Mouse (Mus musculus) kidney, adult 2 months (tissue): ENCODE measurements around the gene Foxp1. TPM values are rescaled to one million over a fixed set of nuclear protein-coding genes. Genes with fewer than 3 reads are reported as not detected.
A peak's percentile ranks its signal among the peaks of the same experiment; 100 is the strongest.

Experiments used
- DNase-seq: peaks from one replicate; pipeline ENCODE4 v3.0.0; 2021
- H3K27ac ChIP-seq: fragments of 200-500 bp; 2 replicates; pipeline ENCODE4 v1.5.1; 2012; ENCODE audit warnings: low read depth, low read length, control low read depth, inconsistent platforms; ENCODE audit not compliant: insufficient read depth
- H3K27me3 ChIP-seq: fragments of 200-500 bp; replicated peaks from 2 replicates; pipeline ENCODE4 v1.6.1; 2012; ENCODE audit warnings: mild to moderate bottlenecking, moderate library complexity, low read length, inconsistent platforms; ENCODE audit not compliant: control insufficient read depth, insufficient read depth
- H3K36me3 ChIP-seq: fragments of 200-500 bp; 2 replicates; pipeline ENCODE4 v1.6.1; 2012; ENCODE audit warnings: mild to moderate bottlenecking, moderate library complexity, low read length, inconsistent platforms; ENCODE audit not compliant: control insufficient read depth, insufficient read depth
- H3K4me1 ChIP-seq: fragments of 200-500 bp; 2 replicates; pipeline ENCODE4 v1.6.1; 2011; ENCODE audit warnings: low read length; ENCODE audit not compliant: control insufficient read depth, insufficient read depth
- H3K4me3 ChIP-seq: fragments of 200-500 bp; 2 replicates; pipeline ENCODE4 v1.5.1; 2011; ENCODE audit warnings: mild to moderate bottlenecking, low read depth, low read length, control low read depth; ENCODE audit not compliant: insufficient read depth
- CTCF ChIP-seq: fragments of 200-500 bp; conservative IDR thresholded peaks from 2 replicates; pipeline ENCODE4 v1.5.1; 2011; ENCODE audit warnings: low read depth, mild to moderate bottlenecking, control low read depth, low read length, moderate library complexity, mixed read lengths; ENCODE audit not compliant: insufficient read depth, insufficient read length
- POLR2A ChIP-seq: fragments of 200-500 bp; IDR thresholded peaks from one replicate; pipeline ENCODE4 v1.6.1; 2011; ENCODE audit warnings: low read depth, low read length, control low read depth
- WGBS: fragments of 180-500 bp; shearing (Covaris S2); methylation state at CpG from one replicate; pipeline ENCODE4 v1.1.7; 2018; 5-methylcytosine and 5-hydroxymethylcytosine counted together
- polyA plus RNA-seq: library from polyadenylated mRNA; depleted of rRNA; stranded (reverse); fragments of >200 nt; gene quantifications from 2 replicates; pipeline ENCODE4 v1.2.3, GENCODE M21; 2012

Gene Foxp1
- polyA plus RNA-seq, 1 experiment, result 32.8 TPM

- Histone ChIP-seq H3K4me3 (no peak overlapping the region), H3K27me3 (no peaks in the 10 kb centered on the region), H3K27ac (no peak overlapping the region), H3K4me1 (peaks cover 5% of the 10 kb centered on the region; the same call in 1 of the 2 replicates), H3K36me3 (no peaks in the 10 kb centered on the region)
- WGBS, result 67% methylated on average over 13 of the region's 13 CpGs
- TF ChIP-seq POLR2A (no peak), CTCF (no peak)
- DNase-seq, result no peak
Observed at GRCm38 (mm10) chr6:99264192-99265093, 258.1 kb downstream of the Foxp1 start.

DNA sequence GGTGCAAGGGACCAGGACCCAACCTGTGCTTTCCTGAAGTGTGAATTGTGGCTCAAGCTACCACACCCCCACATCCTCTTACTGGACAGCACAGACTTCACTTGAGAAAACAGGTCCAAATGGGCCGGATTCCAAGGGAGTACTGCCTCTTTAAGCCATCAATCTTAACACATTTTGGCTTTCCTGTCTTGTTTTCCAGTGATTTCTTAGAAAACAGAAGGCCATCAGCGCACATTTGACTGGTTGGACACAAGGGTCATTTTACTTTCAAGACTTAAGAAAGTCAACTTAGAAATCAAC is 258.7 kb downstream of the Foxp1 start:
- Histone ChIP-seq H3K4me3 (no peak overlapping the region), H3K4me1 (peaks cover 5% of the 10 kb centered on the region; the same call in 1 of the 2 replicates), H3K36me3 (no peaks in the 10 kb centered on the region), H3K27me3 (no peaks in the 10 kb centered on the region), H3K27ac (no peak overlapping the region)
- DNase-seq, result peak; percentile 42
- 46% methylated on average over 2 of the region's 2 CpGs for WGBS
- TF ChIP-seq POLR2A (no peak), CTCF (no peak)

DNA sequence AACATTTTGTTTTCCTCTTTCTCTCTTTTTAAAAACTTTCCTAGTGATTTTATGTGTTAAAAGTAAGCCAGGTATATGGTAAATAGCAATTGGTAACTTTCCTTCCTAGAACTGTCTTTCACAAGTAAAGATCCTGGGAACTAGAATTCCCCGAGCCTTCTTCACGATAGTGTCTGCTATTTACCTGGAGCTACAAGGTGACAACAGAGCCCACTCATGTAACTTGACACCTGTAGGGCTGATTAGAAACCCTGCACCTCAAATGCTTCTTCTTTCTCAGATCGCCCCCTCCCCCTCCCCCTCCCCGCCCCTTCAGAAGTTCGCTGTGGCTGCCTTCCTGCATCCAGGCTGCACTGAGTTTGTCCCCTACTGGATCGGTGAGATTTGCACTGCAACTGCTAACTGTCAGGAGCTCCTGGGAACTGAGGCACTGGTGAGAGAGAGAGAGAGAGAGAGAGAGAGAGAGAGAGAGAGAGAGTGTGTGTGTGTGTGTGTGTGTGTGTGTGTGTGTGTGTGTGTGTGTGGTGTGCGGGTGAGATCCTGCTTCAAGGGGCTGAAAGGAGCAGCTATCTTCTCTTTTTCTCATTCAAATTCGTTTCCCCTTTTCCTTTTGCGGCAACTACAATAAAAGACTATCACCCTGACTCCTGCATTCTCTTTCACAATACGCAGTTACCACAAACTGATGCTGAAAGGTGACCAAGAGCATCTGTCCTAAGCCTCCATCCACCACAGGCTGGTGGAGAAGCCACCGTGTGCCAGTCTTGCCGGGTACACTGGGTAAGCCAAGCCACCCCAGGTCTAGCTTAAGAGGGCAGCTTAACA is 259.2 kb downstream of the Foxp1 start:
- no peak for DNase-seq
- WGBS, result 68% methylated on average over 12 of the region's 12 CpGs
- Histone ChIP-seq H3K36me3 (no peaks in the 10 kb centered on the region), H3K27ac (no peak overlapping the region), H3K27me3 (no peaks in the 10 kb centered on the region), H3K4me1 (peaks cover 5% of the 10 kb centered on the region; the same call in 1 of the 2 replicates), H3K4me3 (no peak overlapping the region)
- no peak for TF ChIP-seq CTCF
- no peak for TF ChIP-seq POLR2A

DNA sequence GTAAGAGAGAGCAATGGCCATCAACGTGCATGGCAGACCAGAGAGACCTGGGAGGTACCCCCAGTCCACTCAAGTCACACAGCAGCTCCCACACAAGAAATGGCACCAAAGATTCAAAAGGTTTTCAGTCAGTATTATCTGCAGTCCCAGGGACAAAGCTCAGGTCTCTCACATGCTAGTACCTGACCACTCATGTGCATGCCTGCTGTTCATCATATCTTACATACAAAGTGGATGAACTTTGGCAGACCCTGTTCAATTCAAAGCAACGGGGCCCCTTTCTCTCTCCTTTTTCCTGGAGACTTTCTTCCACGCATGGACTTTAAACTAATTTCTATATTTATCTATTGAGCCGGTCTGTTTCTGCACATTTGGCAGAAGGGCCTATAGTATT is 260.8 kb downstream of the Foxp1 start:
- WGBS, result 67% methylated on average over 4 of the region's 4 CpGs
- Histone ChIP-seq H3K27ac (no peak overlapping the region), H3K36me3 (no peaks in the 10 kb centered on the region), H3K4me1 (peaks cover 5% of the 10 kb centered on the region; the same call in 1 of the 2 replicates), H3K4me3 (no peak overlapping the region), H3K27me3 (no peaks in the 10 kb centered on the region)
- DNase-seq, result no peak
- no peak for TF ChIP-seq POLR2A
- TF ChIP-seq CTCF, result no peak

DNA sequence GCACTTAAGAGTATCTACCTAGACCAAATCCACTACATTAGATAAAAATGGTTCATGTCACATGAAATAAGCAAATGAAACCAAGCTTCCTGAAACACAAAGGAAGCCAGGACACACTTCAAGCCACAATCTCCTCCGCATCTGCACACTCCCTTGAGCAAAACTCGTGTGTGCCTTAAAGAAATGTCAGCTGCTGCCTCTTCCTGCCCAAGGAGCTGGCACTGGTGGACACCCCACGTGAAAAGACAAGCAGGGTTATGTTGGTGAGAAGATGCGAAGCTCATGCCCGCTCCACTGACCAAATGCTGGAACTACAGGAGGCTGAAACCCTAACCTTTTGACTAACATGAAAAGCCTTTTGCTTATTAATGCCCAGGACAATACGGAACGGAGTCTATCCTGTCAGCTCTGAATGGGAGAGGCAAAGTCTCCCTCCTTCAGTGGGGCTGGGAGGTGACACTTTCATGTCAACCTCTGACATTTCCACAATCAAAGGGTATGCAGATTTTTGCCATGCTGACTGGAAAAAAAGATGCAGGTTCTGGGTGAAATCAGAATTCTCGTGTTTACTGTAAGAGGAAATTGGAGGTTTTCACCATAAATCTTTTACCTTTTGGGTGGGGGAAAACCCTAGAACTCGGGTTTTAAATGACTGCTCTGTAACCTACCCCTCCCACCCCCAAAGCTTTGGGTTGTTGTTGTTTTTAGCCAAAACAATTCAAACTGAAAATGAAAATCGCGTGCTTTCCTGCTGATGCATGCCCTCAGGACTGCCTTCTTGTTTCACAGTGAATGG is 261.4 kb downstream of the Foxp1 start:
- Histone ChIP-seq H3K4me3 (no peak overlapping the region), H3K27ac (no peak overlapping the region), H3K27me3 (no peaks in the 10 kb centered on the region), H3K4me1 (0 out of 2 replicates have a peak, but pooled peaks cover 3% of the 10 kb centered on the region), H3K36me3 (no peaks in the 10 kb centered on the region)
- no peak for TF ChIP-seq POLR2A
- TF ChIP-seq CTCF, result no peak
- DNase-seq, result no peak
- 67% methylated on average over 11 of the region's 11 CpGs for WGBS

DNA sequence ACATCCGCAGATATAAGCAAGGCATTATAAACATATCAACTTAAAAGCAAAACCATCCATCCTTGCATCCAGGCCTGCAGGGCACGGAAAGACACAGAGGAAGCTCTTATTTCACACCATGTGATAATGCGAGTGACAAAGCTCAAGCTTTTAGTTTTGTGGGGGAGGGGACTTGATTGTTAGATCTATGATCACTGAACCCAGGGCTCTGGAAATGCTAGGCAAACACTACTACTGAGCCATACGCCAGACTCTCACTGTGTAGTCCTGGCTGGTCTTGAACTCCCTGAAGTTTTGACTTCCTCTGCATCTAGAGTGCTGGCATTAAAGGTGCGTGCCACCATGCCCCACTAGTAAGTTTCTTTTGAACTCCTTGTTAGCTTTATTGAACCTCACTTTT is 264.2 kb downstream of the Foxp1 start:
- Histone ChIP-seq H3K27ac (no peak overlapping the region), H3K36me3 (no peaks in the 10 kb centered on the region), H3K27me3 (no peaks in the 10 kb centered on the region), H3K4me1 (no peaks in the 10 kb centered on the region), H3K4me3 (no peak overlapping the region)
- WGBS, result 86% methylated on average over 5 of the region's 5 CpGs
- no peak for TF ChIP-seq CTCF
- no peak for TF ChIP-seq POLR2A
- no peak for DNase-seq

GRCm38 (mm10) chr6:99257676-99258075 is 264.8 kb downstream of the Foxp1 start:
- Histone ChIP-seq H3K4me1 (no peaks in the 10 kb centered on the region), H3K27me3 (no peaks in the 10 kb centered on the region), H3K27ac (no peak overlapping the region), H3K4me3 (no peak overlapping the region), H3K36me3 (no peaks in the 10 kb centered on the region)
- WGBS, result 94% methylated on average over 2 of the region's 2 CpGs
- no peak for TF ChIP-seq CTCF
- no peak for TF ChIP-seq POLR2A
- no peak for DNase-seq
